Mouse (Mus musculus) neural tube, embryonic 10.5 days (tissue): ENCODE data around the gene Lrwd1.
"Not testable (repeated sequence)": the region's sequence is repeated elsewhere in the genome, so short reads cannot be mapped to it uniquely, and the experiment has no call there.

ENCODE experiments used
- DNase-seq: peaks from one replicate; pipeline ENCODE4 v3.0.0-alpha.2; 2017; ENCODE audit warnings: low spot score; ENCODE audit errors: extremely low spot score

The Lrwd1 gene

GRCm38 (mm10) chr5:136147704-136148103 is 11.8 kb upstream of the Lrwd1 start:
- no peak for DNase-seq

GRCm38 (mm10) chr5:136146936-136147335 is 11.1 kb upstream of the Lrwd1 start:
- DNase-seq: no peak

DNA sequence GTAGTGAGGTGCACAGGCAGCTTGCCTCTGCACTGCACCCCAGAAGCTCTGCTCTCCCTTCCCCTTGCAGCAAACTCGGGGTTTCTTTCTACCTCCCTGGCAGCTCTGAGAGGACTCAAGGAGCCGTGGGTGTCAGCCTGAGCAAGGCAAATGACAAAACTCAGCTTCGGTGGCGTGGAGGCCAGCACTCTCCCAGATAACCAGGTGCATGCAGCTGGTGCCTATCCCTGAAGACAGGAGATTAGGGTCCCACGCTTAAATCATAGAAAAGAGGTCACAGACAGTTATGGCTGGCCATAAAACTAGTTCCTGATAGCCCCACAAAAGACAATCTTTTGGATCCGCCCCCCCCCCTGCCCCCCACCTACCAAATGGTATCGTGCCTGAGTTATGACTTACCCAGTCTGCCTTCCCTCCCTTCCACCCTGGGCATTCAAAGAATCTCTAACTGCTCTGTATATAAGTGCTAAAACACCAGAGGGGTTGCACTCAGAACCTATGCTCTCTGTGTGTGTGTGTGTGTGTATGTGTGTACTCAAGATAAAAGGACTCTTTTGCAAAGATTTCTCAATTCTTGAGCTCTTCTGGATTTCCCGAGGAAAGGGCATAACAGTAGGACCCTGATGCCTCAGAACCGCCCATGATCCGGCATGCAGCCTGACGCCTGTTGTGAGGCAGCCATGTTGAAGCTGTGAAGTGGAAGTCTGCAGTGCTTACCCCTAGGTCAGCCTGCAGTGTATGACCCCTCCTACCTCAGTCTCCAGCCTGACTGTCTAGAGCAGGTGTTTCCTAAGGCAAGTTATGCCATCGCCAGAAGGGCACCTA is 8.9 kb upstream of the Lrwd1 start:
- DNase-seq: no peak

DNA sequence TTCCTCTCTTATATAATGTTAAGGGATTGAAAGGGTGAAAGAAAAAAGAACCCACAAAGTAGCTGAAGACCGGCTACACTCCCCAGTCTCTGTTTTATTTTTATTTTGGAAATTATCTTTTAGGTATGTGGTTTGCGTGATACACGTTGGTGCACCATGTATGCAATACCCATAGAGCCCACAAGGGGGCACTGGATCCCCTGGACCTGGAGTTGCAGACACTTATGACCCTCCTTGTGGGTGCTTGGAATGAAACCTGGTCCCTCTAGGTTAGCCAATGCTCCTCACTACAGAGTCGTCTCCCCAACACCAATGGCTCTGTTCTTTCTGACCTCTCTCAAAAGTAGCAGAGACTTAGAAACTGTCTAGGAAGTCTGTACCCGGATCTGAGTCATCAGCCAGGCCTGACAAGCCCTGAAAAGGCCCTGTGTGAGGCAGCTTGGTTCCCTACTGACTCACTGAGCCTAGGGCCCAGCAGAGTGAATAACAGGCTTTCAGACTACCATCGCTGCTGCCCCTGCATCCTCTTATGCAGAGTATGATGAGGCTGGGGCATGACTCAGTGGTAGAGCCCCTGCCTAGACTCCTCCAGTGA is 7.4 kb upstream of the Lrwd1 start:
- no peak for DNase-seq

GRCm38 (mm10) chr5:136142746-136143145 is 6.9 kb upstream of the Lrwd1 start:
- DNase-seq: no peak

GRCm38 (mm10) chr5:136140057-136140482 is 4.2 kb upstream of the Lrwd1 start:
- no peak for DNase-seq

GRCm38 (mm10) chr5:136139393-136139792 is 3.5 kb upstream of the Lrwd1 start:
- DNase-seq: no peak

DNA sequence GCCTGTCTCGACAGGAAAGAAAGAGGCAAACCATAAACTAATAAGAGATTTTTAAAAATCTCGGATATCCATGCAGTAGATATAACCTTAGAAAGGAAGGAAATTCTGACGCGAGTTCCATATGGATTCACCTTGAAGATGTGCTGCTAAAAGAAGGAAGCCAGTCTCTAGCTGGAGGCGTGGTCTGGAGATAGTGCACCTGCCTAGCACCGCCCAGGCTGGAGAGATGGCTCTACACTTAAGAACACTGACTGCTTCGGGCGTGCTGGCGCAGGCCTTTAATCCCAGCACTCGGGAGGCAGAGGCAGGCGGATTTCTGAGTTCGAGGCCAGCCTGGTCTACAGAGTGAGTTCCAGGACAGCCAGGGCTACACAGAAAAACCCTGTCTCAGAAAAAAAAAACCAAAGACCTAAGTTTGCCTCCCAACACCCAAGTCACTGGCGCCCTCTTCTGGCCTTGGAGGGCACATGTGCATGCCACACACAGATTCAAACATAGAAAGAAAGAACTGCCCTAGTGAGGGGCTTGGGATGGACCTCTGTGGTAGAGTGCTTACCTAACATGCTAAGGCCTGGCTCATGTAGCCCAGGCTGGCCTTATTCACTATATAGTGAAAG is 1.9 kb upstream of the Lrwd1 start:
- peak; percentile 41 for DNase-seq

GRCm38 (mm10) chr5:136136292-136136990 is 567 bp upstream of the Lrwd1 start:
- no peak for DNase-seq

DNA sequence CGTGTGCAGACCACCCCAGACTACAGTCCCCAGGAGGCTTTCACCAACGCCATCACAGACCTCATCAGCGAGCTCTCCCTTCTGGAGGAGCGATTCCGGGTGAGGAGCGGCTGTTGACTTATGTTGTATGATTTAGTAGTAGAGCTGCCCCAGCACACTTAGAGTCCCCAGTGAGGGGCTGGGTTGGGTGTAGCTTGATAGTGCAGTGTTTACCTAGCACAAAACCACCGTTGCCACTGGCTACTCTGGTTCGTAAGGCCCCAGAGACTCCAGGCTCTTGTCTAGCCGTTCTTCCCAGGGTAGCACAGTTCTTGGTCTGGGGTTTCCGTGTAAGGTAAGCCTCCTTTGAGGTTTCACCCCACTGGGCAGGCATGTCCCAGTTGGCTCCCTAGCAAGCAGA is 13.7 kb downstream of the Lrwd1 start:
- DNase-seq: no peak

GRCm38 (mm10) chr5:136116784-136117112 is 19.1 kb downstream of the Lrwd1 start:
- no peak for DNase-seq

DNA sequence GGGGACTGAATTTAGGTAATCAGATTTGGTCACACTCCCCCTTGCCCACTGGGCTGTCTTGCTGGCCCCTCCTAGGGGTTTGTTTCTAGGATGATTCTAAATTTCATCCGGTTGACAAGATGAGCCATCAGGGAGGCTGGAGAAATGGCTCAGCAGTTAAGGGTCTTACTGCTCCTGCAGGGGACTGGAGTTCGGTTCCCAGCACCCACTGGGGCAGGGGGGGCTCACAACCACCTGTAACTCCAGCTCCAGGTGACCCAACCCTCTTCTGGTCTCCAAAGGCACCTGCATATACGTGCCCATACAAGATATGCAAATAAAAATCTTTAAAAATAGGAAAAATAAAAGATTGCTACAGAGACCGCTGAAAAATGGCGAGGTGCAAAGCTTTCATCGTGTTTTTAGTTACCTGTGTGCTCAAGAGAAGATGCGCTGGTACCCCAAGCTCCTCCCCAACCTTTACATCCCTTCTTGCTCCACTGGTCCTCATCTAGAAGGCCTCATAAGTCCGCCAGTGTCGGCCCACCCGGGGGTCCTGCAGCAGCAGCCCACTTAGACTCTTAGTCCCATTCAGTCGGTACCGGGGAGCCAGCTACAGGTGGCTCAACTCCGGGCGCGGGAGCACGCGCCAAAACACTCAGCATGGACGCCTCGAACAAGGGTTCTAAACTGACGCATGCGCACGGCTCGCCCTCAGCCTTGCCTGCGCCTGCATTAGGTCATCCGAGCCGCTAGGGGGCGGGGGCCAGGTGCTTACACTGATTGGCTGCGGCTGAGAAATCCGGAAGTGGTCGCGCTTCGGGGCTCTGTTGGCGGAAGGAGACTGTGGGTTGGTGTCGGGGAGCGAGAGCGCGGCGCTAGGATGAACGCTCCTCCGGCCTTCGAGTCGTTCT is 19.7 kb downstream of the Lrwd1 start, which contains the start of gene Polr2j:
Gene Polr2j (plus strand): TSS at position 741 of the 893 bp plus-strand sequence.
- DNase-seq: peak; percentile 99

DNA sequence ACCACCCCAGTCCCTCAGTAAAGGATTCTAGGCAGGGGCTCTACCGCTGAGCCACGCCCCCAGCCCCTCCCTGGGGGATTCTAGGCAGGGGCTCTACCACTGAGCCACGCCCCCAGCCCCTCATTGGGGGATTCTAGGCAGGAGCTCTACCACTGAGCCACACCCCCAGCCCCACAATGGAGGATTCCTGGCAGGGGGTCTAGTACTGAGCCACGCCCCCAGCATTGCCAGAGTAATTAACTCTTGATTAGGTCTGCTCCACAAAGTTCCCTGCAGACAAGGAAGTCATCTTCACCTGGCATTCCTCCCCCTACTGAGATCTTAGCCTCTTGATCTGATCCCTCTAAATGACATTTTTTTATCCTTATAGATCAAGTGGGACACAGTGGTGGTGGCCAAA is 22.3 kb downstream of the Lrwd1 start:
- DNase-seq: not testable (repeated sequence)

GRCm38 (mm10) chr5:136109042-136109441 is 26.8 kb downstream of the Lrwd1 start:
- DNase-seq: no peak

DNA sequence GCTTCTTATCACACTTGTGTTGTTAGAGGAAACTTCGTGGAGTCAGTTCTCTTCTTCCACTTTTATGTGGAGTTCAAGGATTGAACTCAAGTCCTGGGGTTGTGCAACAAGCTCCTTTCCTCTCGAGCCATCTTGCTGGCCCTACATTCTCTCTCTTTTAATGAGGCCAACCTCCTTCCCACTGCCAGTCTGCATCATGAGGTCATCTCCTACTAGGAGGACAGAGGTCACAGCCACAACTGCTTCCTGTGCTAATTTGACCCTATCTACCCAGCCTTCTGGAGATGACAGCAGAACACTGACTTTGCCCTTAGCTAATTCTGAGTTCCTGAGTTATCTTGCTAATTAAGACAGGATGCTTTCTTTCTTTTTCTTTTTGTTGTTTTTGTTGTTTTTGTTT is 27.4 kb downstream of the Lrwd1 start:
- no peak for DNase-seq

DNA sequence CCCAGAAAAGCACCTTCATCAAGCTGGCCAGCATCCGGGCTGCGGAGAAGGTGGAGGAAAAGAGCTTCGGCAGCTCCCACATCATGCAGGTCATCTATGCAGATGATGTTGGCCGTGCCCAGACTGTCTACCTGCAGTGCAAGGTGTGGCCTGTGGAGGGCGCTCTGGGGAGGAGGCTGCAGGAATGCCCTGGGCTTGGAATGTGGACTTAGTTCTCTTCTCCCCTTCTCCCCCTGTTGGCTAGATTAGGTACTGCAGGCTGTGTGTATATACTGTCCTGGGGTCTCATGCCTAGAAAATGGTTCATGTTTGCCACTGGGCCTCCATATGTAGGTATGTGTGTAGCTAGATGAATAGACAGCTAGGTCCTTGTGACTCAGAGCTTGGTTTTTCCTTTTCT is 31.4 kb downstream of the Lrwd1 start:
- DNase-seq: no peak

- DNase-seq: peak; percentile 74
These were observed 33.6 kb downstream of the Lrwd1 start for GRCm38 (mm10) chr5:136102099-136102820.

DNA sequence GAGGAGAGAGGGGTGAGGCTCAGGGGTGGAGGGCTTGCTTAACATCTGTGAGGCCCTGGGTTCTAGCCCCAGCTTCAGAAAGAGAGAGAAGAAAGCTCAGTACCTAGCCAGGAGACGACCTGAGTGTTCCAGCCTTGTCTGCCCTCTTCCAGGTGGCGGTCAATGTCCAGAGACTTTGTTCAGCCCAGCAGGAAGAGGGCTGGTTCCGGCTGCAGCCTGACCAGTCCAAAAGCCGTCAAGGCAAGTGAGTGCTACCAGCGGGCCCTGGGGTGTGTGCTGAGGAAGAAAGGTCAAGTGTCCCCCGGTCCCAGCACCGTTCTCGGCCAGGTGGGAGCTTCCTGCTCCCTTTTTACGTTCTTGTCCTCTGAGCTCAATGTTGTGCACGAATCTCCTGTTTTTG is 37.3 kb downstream of the Lrwd1 start:
- DNase-seq: no peak

DNA sequence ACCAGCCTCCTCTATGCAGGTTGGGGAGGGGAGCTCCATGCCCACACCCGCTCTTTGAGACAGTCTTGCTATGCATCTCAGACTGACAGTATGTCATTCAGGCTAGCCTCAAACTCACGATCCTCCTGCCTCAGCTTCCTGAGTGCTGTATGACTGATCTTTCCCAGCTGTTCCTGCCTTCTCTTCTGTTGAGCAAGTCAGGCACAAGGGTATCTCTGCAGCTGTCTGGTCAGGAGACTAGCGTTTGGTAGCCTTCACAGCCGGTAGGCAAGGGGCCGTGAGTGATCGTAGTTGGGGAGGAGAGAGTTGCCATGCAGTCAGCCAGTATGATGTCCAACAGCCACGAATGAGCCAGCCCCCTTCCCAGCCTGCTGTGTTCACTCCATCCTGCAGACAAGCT is 40.8 kb downstream of the Lrwd1 start:
- DNase-seq: no peak
